Mouse (Mus musculus) bone marrow macrophage, adult 2 months (primary cell): ENCODE results near the gene Ndst4. TPM values are rescaled to one million over a fixed set of nuclear protein-coding genes. Genes with fewer than 3 reads are reported as not detected.

ENCODE experiments used
- H3K27ac ChIP-seq: 2 replicates; pipeline ENCODE4 v1.5.1; 2012; ENCODE audit warnings: low read depth, low read length; ENCODE audit not compliant: insufficient read depth
- H3K4me1 ChIP-seq: 2 replicates; pipeline ENCODE4 v1.6.1; 2012; ENCODE audit warnings: low read length; ENCODE audit not compliant: control insufficient read depth, insufficient read depth
- H3K4me3 ChIP-seq: 2 replicates; pipeline ENCODE4 v1.5.1; 2012; ENCODE audit warnings: mild to moderate bottlenecking, low read length, moderate library complexity; ENCODE audit not compliant: insufficient read depth
- CTCF ChIP-seq: IDR thresholded peaks from 2 replicates; pipeline ENCODE4 v1.5.1; 2012; ENCODE audit warnings: low read depth, mild to moderate bottlenecking, low read length, moderate library complexity
- POLR2A ChIP-seq: IDR thresholded peaks from 2 replicates; pipeline ENCODE4 v1.6.1; 2012; ENCODE audit warnings: mild to moderate bottlenecking, low read depth, low read length, borderline replicate concordance
- polyA plus RNA-seq: library from polyadenylated mRNA; stranded (reverse); fragments of >200 nt; gene quantifications from 2 replicates; pipeline ENCODE4 v1.2.4, GENCODE M21; 2012; ENCODE audit not compliant: missing spikeins, insufficient read depth, insufficient read length

The Ndst4 gene
- polyA plus RNA-seq, 1 experiment: not detected

- TF ChIP-seq POLR2A: no peak
- TF ChIP-seq CTCF: no peak
- Histone ChIP-seq H3K27ac (no peak overlapping the region), H3K4me1 (no peaks in the 10 kb centered on the region), H3K4me3 (no peak overlapping the region)
Observed at GRCm38 (mm10) chr3:125690948-125691347, 287.1 kb downstream of the Ndst4 start.

GRCm38 (mm10) chr3:125722953-125723352 lies 319.1 kb downstream of the Ndst4 start:
- Histone ChIP-seq H3K4me1 (no peaks in the 10 kb centered on the region), H3K27ac (no peak overlapping the region), H3K4me3 (no peak overlapping the region)
- no peak for TF ChIP-seq CTCF

- Histone ChIP-seq H3K4me3 (no peak overlapping the region), H3K27ac (no peak overlapping the region), H3K4me1 (no peaks in the 10 kb centered on the region)
- TF ChIP-seq POLR2A: no peak
- no peak for TF ChIP-seq CTCF
Observed at GRCm38 (mm10) chr3:125734945-125735344, 331.1 kb downstream of the Ndst4 start.

GRCm38 (mm10) chr3:125744468-125745141 lies 340.7 kb downstream of the Ndst4 start:
- H3K4me3 ChIP-seq: no peak overlapping the region
- H3K4me1 ChIP-seq: no peaks in the 10 kb centered on the region
- no peak overlapping the region for H3K27ac ChIP-seq
- no peak for TF ChIP-seq POLR2A
- TF ChIP-seq CTCF: no peak

- H3K4me3 ChIP-seq: no peak overlapping the region
- no peaks in the 10 kb centered on the region for H3K4me1 ChIP-seq
- no peak for TF ChIP-seq POLR2A
- TF ChIP-seq CTCF: no peak
- no peak overlapping the region for H3K27ac ChIP-seq
Observed at GRCm38 (mm10) chr3:125745142-125745496, 341.2 kb downstream of the Ndst4 start.

GRCm38 (mm10) chr3:125746367-125746766 lies 342.5 kb downstream of the Ndst4 start:
- no peaks in the 10 kb centered on the region for H3K4me1 ChIP-seq
- TF ChIP-seq CTCF (no peak), POLR2A (no peak)
- no peak overlapping the region for H3K27ac ChIP-seq
- no peak overlapping the region for H3K4me3 ChIP-seq

GRCm38 (mm10) chr3:125756911-125757310 lies 353.0 kb downstream of the Ndst4 start:
- Histone ChIP-seq H3K4me3 (no peak overlapping the region), H3K27ac (no peak overlapping the region), H3K4me1 (no peaks in the 10 kb centered on the region)
- TF ChIP-seq POLR2A: no peak
- TF ChIP-seq CTCF: no peak

- no peak for TF ChIP-seq CTCF
- no peak for TF ChIP-seq POLR2A
Observed at GRCm38 (mm10) chr3:125760711-125761110, 356.8 kb downstream of the Ndst4 start.

More at GRCm38 (mm10) chr3:125760711-125761110, 356.8 kb downstream of the Ndst4 start:
- no peak overlapping the region for H3K27ac ChIP-seq
- H3K4me1 ChIP-seq: no peaks in the 10 kb centered on the region
- no peak overlapping the region for H3K4me3 ChIP-seq
